Mouse (Mus musculus) megakaryocyte-erythroid progenitor cell, adult 5-6 weeks (primary cell): ENCODE results near the gene Gpa33. TPM values are rescaled to one million over a fixed set of nuclear protein-coding genes. Genes with fewer than 3 reads are reported as not detected.

Experiments used
- ATAC-seq: replicated peaks from 2 replicates; pipeline ENCODE4 v1.8.0; 2016; ENCODE audit warnings: mild to moderate bottlenecking, inconsistent platforms; ENCODE audit not compliant: severe bottlenecking, poor library complexity, low FRiP score, low TSS enrichment
- total RNA-seq, 2 experiments: library from RNA; stranded (forward) in 1 of 2; stranded (reverse) in 1 of 2; fragments of 200-1000, 215-1000 nt in 1 of 2; fragments of >200 nt in 1 of 2; fragmentation: Nextera tagmentation in 1 of 2; gene quantifications; 2 replicates each; pipeline ENCODE4 v1.2.3; 2014 to 2017

Gpa33 gene
- total RNA-seq, 2 experiments from 2014 or later, result not detected

DNA sequence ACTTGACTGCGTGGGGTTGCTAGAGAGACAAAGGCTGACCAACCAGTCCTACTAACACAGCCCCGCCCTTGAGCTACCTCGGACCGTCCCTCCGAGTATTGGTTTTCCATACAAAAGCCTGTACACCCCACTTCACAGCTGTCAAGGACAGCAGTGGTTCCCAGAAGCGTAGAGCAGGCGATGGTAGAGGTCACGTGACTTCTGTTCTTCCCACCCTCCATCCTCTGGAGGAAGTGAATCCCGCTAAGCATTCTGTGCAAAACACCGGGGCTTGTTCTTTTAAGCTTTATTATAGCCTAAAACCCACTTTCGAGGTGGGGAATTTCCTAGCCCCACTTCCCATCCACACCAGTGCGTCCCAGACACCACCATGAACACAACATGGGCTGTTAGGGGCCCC is 27.7 kb downstream of the Gpa33 start:
- ATAC-seq, result no peak

DNA sequence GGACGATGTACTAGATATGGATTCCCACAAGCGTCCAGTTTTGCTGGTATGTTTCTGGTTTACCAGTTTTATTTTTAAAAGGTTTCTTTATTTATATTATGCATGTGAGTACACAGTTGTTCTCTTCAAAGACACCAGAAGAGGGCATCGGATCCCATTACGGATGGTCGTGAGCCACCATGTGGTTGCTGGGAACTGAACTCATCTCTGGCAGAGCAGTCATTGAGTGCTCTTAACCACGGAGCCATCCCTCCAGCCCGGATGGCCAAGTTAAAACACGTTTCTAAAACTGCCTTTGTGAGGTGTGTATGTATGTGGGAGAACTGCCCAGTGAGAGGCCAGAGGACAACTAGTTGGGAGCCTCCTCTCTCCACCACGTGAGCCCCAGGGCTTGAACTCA is 28.6 kb downstream of the Gpa33 start:
- no peak for ATAC-seq

DNA sequence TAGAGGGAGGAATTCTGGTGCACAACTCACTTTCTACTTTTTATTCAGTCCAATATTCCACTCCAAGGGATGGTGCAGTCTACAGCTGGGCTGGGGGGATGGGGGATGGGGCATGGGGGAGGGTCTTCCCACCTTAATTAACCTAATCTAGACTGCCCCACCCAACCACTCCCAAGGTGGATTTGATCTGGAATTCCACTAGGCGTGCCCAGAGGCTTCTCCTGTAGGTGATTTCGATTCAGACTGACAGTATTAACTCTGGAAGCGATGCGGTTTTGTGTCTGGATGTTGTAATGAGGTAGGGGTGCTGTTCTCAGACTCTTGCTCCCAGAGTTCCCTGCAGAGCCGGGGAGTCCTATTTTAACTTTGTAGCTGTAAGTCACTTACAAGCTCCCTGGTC is 30.1 kb downstream of the Gpa33 start:
- ATAC-seq, result no peak

DNA sequence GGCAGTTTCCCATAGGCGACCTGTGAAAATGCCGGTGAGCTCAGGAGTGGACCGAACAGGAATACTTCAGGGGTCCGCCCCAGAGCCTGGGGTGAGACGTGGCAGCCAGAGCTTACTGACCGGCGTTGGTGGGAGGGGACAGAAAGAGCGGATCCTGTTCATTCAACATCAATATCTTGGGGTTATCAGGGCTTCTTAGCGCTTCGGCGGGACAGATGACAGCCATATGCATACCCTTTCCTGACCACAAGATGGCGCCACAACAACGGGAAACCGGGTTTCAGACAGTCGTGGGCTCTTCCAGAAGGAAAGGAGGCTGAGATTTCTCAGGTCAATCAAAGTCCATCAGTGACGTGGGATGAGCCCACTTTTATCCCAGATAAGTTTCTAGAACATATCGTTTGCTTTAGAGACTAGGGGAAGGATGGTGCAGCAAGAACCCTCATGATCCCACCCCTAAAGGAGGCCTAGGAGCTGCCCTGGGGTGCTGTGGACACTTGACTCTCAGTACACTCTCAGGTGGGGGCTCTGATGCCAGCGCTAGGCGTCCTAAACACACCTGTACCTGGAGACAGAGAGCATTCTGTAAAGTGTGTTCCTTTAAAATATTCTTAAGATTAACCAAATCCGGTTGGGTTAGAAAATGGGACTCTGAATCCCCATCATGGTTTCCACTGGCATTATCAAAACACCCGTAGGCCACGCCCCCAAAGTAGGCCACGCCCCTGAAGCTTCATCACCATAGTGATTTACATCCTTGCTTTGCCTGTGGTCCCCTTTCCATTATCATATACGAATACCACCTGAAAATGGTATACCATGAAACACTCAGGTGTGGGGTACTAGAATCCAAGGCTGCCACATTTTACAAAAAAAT is 30.8 kb downstream of the Gpa33 start:
- ATAC-seq, result peak; percentile 66

DNA sequence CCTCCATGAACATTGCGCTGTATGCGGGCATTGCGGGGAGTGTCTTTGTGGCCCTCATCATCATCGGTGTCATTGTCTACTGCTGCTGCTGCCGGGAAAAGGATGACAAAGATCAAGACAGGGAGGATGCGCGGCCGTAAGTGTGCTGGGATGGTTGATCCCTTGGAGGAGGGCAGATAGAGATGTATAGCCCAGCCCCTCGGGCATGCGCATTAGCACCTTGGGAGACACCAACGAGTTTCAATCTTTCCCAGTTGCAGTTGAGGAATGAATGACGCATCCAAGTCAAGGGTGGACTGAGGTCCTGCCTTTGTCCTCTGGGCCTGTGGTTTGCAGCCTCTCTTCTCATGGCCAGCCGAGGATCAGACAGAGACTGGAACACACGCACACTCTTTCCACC is 34.5 kb downstream of the Gpa33 start:
- ATAC-seq, result no peak

DNA sequence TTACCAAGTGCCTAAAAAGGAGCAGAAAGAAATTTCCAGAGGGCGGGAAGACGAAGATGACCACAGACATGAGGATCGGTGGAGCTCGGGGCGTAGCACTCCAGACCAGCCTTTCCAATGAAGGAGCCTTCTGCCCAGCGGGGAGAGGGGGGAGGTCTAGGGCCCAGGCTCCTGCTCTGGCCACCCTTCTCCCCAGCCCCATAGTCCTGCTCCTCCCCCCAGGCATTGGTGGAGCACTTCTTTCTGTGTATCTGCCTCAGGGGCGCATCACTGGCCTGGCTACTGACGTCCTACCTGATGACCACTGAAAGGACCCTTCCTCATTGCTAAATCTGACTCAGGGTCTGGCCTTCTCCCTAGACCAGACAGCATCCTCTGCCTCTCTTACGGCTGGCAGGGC is 35.1 kb downstream of the Gpa33 start:
- no peak for ATAC-seq

DNA sequence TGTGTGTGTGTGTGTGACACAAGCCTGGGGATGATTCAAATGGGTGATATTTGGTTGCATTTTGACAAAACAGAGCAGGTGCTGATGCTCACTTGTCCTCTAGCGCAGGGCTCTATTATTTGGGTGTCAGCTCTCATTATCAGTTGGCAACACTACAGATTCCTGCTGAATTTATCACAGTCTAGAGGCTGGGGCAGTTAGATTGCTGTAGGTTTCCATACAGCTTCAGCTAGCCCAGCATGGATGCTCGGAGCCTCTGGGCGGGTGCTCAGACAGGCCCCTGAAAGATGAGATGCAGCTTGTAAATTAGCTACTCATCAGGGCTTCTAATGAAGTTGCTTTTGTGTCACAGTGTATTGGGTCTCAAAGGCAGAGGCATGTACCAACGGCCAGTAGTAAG is 37.4 kb downstream of the Gpa33 start:
- peak; percentile 83 for ATAC-seq

DNA sequence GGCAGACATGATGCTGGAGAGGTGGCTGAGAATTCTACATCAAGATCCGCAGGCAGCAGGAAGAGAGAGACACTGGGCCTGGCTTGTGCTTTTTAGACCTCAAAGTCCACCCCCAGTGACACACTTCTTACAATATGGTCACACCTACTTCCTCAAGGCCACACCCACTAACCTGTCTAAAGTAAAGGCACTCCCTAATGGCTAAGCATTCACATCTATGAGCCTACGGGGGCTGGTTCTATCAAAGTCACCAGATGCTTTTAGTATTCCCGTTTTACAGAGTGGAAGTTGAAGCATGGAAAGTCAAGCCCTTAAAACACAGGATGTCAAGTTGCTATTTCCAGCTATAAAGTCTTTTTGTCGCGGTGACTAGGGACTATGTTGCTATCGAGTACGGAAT is 38.0 kb downstream of the Gpa33 start:
- no peak for ATAC-seq

DNA sequence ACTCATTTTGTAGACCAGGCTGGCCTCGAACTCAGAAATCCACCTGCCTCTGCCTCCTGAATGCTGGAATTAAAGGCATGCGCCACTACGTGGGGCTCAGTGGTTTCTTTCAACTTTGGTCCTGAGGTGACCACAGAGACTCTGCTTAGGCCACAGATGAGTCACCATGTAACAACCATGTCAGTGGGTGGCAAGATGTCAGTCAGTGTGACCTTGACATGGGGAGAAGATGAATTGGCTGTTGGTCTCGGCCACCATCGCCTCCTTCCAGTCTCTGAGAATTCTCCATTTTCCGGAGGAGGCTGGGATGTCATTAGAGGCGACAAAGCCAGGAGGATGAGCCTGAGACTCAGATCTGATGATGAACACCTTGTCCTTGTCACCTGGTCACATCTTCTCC is 39.7 kb downstream of the Gpa33 start:
- ATAC-seq, result no peak

DNA sequence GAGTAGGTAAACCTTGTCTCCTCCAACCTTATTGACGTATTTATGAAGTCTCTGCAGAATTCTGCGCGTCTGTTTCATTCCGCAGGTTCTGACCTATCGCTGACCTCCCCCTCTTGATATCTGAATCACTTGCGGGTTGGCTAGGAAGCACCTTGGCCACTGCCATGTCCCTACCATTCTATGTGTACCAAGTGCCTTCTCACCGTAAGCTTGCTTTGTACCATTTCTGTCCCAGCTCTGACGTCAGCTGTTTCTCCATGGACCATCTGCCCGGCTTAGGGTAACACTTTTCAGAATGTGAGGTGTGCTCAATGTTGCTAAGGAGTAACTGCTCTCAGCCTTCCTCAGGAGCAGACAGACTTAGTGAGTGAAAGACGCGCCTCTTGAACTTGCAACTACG is 40.8 kb downstream of the Gpa33 start:
- ATAC-seq, result no peak

DNA sequence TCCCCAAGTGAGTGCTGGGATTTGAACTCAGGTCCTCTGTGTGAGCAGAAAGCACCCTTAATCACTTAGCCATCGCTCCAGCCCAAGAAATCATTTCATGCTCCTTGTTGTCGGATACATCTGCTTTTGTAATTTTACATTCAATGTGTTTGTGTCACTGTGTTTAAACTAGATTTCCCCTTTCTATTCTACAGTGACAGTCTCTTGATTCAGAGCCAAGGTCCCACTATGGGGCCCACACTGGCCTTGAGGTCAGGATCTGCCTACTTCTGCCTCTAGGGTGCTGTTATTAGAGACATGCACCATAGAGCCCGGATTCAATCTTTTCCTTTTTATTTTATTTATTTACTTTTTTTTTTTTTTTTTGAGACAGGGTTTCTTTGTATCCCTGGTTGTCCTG is 43.0 kb downstream of the Gpa33 start:
- ATAC-seq, result no peak

DNA sequence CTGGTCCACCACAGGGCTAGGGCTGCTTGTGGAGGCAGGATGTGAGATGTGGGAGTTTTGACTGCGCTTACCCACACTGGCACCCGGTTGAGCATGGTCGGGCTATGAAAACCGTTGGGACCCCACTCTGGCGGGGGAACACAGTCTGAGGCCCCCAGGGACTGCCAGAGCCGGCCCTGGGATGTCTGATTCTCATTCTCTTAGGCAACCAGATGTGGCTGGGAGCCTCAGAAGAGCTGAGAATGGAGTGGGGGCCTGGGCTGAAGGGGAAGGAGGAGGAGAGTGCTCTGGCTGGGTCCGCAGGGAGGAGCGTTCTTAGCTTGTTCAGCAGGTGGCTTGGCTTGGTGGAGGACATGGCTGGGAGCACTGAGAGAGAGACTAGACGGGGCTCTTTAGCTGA is 43.6 kb downstream of the Gpa33 start:
- no peak for ATAC-seq

DNA sequence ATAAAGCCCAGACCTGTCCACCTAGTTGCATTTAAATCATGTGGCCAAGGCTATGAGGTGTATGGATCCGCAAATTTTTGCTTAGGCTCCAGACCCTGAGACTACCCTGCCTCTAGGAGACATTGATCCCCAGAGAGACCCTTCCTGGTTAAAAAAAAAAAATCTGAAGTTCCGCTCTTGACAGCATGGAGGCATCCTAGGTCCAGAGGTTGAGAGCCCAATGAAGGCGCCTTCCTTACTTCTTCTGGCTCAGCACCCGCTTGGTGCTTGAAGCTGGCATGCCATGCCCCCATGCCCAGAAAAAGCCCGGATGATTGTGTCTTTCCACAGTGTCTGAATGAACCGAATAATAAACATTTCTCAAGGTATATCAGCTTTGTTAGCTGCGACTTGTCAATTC is 51.5 kb downstream of the Gpa33 start:
- no peak for ATAC-seq

DNA sequence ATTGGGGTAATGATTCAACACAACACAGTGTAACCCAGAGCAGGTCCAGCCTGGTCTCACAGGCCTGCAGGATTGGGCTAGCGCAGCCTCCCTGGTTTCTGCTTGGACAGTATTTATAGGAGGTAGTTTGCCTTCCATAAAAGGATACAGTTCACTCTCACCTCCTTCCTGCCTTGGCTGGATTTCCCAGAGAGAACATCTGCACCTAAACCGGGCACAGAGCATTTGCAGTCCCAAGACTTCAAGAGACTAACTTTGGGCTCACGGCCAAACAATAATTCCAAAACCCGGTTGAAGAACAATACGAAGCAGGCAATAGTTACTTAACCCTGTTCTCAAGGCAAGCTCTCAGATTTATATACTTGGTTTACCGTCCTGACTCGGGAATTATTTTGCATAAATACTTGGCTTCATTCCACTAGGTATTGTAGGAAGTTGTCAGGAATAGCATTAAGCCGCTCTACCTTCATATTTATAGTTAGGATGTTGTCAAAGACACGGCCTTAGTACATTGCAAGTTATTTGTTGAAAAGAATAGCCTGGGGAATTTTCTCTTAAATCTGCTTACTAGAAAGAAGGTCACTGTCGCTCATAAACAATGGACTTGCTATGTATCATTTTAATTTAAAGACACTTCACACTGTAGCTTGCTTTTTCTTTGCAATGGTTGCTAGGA is 53.1 kb downstream of the Gpa33 start:
- no peak for ATAC-seq

DNA sequence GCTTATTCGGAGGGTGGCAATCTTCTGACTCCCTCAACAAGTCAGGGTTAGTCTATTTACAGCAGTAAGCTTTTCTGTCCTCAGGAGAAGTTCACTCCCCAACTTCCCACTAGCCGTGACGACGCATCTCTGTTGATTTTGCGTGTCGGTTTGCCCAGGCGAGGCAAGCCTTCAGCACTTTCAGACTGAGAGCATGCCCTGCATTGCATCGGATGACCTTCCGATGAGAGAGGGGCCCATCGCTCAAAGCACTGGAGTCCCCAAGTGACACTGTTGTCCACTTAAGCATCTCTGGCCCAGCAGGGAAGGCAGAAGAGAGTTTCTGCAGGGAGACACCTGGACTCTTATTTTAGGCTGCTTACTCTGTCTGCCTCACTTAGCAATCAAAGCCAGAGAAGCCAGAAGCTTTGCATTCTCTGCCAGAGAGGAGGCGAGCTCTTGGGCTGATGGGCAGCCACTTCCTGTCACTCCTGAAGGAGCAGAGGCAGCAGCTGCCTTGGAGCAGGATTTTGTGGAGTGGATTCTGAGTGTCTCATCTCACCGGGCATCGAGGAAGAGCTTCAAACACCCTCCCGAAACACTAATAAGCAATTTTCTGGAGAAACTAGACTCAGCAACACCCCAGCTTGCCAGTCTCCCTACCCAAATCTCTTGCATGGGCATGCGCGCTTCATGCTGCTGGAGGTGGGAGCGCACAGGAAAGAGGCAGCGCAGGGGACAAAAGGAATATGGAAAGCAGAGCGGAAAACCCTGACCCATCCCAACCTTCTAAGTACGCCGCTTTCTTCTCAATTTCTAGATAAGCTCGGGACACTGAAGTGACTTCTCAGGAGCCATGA is 54.6 kb downstream of the Gpa33 start:
- no peak for ATAC-seq

DNA sequence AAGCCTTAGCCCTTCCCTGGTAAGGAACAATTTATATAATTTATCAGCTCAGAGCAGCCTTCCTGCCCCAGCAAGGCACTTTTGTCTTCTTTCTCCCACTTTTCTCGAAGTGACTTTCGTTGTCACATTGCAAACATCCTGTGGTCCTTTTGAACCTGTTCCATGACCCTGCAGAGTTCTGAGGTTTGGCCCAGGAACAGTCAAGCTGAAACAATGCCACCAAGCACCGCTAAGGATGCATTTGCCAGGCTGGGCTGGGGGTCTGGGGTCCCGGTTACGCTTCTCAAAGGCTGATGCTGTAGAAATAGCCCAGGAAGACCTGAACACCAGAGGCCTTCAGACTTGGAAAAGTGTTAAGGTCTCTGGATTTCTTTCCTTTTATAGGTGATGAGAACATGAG is 55.3 kb downstream of the Gpa33 start:
- ATAC-seq, result no peak

DNA sequence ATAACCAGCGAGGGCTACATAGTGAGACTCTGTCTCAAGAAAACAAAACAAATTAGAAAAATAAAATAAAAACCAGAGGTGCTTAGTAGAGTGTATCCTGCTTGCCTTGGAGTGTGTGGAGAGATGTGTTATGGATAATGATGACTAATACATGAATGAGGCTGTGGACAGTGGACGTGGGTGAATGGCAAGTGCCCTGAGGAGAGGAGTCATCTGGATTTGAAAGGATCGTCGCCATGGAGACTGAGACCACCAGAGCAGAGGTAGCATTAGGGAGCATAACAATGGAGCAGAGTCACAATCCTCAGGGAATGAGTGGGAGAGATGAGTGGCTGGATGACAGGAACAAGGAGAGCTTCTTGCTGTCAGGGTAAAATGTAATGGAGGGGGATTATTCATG is 59.8 kb downstream of the Gpa33 start:
- no peak for ATAC-seq

DNA sequence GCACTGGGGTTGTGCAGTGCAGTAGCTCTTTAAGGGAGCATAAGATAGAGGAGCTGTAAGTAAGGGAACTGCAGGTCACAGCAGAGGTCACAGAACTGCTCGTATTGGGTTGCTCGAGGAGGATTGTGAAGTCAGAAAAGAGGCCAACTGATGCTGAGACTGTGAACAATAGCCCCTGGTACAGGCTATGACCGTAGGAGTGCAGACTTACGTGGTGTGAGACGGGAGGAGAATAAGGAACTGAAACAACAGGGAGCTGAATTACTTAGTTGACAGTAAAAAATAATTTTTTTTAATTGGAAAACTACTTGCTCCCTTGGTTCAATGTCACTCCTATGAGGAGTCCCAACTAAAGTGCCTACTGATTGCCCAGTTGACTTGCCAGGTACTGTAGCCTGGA is 74.1 kb downstream of the Gpa33 start:
- ATAC-seq, result no peak

DNA sequence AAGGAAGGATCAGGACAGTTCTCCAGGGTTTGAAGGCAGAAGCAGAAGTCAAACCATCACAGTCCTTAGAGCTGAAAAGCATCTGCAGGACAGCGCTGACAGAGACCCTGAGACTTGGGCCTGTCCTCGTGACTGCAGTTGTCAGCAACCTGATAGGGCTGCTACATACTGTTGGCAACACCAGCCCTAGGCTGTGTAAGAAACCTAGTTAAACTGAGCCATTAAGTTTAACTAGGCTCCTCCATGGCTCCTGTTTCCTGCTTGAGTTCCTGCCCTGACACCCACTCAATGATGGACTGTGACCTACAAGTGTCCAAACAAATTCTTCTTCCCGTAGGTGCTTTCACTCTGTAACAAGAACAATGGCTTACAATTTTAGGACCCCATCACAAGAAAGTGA is 75.1 kb downstream of the Gpa33 start:
- no peak for ATAC-seq

DNA sequence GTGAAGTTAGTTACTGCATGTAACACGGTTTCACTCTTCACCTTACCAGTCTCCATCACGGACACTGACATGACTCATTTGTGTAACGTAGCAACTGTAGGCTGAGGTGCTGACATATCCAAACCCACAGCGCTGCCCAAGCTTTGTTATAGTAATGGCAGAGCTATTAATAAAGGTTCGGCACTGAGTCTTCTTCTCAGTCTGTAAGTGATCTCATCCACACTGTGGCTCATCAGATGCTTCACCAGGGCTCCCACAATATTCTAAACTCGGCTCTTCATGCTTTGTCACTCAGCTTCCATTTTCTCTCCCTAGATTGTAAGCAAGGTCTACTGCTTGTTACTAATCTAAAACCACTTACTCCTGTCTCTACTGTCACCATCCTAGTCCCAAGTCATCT is 79.3 kb downstream of the Gpa33 start:
- no peak for ATAC-seq
